In genomic region chr7:116442226-116442625, GRCm38 (mm10) we compare ENCODE assay signal across 8 mouse cellular contexts. TPM values are rescaled to one million over a fixed set of nuclear protein-coding genes. Genes with fewer than 3 reads are reported as not detected.
DNase-seq lines count a peak whose midpoint lies in the region; ATAC-seq and TF ChIP-seq lines count a peak whose summit lies in the region.

No protein-coding gene starts in this region.

- peak overlapping the region; percentile 73; the same call in 1 of the 2 replicates for H3K9ac ChIP-seq in forebrain, postnatal 0 days
- H3K9ac ChIP-seq in limb, embryonic 12.5 days (replicated peaks), result peak overlapping the region; percentile 96

- H3K27me3 ChIP-seq in forebrain, postnatal 0 days (ENCODE audit: insufficient read depth, low read length), result no peaks in the 10 kb centered on the region
- H3K27me3 ChIP-seq in limb, embryonic 12.5 days, result no peaks in the 10 kb centered on the region

- WGBS in forebrain, postnatal 0 days, result 2% methylated on average over 7 of the region's 7 CpGs
- 6% methylated on average over 7 of the region's 7 CpGs for WGBS in limb, embryonic 12.5 days
- whole genome bisulfite sequencing in olfactory bulb, adult 2 months, result under 1% methylated on average over 7 of the region's 7 CpGs

- TF ChIP-seq CTCF in layer of hippocampus, adult 2 months (conservative IDR thresholded peaks at IDR 0.05), result no peak
- TF ChIP-seq CTCF in forebrain, postnatal 0 days (IDR thresholded peaks at IDR 0.05; ENCODE audit: low read depth), result no peak
- TF ChIP-seq CTCF in olfactory bulb, adult 2 months (IDR thresholded peaks at IDR 0.05; ENCODE audit: insufficient read depth, low read depth, low read length), result no peak

- peak overlapping the region; percentile 94 for H3K27ac ChIP-seq in layer of hippocampus, adult 2 months
- H3K27ac ChIP-seq in forebrain, postnatal 0 days (ENCODE audit: low read depth, low read length), result no peak overlapping the region
- H3K27ac ChIP-seq in limb, embryonic 12.5 days, result no peak overlapping the region
- no peak overlapping the region for H3K27ac ChIP-seq in olfactory bulb, adult 2 months (ENCODE audit: insufficient read depth, low read depth, low read length)

- H3K36me3 ChIP-seq in forebrain, postnatal 0 days (ENCODE audit: insufficient read depth), result no peaks in the 10 kb centered on the region
- peaks cover 6% of the 10 kb centered on the region; the same call in 1 of the 2 replicates for H3K36me3 ChIP-seq in limb, embryonic 12.5 days

- ATAC-seq in forebrain, postnatal 0 days, result no peak
- no peak for ATAC-seq in limb, embryonic 12.5 days (ENCODE audit: insufficient number of reproducible peaks, insufficient read depth, low FRiP score, low TSS enrichment, low read depth)

- no peaks in the 10 kb centered on the region for H3K9me3 ChIP-seq in forebrain, postnatal 0 days (ENCODE audit: low read length)
- no peaks in the 10 kb centered on the region for H3K9me3 ChIP-seq in limb, embryonic 12.5 days

- H3K4me2 ChIP-seq in forebrain, postnatal 0 days (ENCODE audit: low read depth), result peak overlapping the region; percentile 72
- peak overlapping the region; percentile 82 for H3K4me2 ChIP-seq in limb, embryonic 12.5 days

- no peak for DNase-seq in layer of hippocampus, adult 2 months (ENCODE audit: low spot score in 2 of 2)
- no peak for DNase-seq in layer of hippocampus, adult 18-20 months (ENCODE audit: low spot score in 2 of 2)
- no peak for DNase-seq in forebrain, postnatal 0 days
- no peak for DNase-seq in spleen, adult 12 weeks (ENCODE audit: low spot score)
- no peak for DNase-seq in spleen, postnatal 36 days (ENCODE audit: low spot score in 2 of 2)
- no peak for DNase-seq in frontal cortex, adult 2 months (ENCODE audit: extremely low spot score in 1 of 2, low spot score in 1 of 2)

- peak overlapping the region; percentile 98 for H3K4me3 ChIP-seq in layer of hippocampus, adult 2 months
- peak overlapping the region; percentile 70 for H3K4me3 ChIP-seq in forebrain, postnatal 0 days (ENCODE audit: low read depth, low read length)
- peak overlapping the region; percentile 93 for H3K4me3 ChIP-seq in limb, embryonic 12.5 days (replicated peaks)
- H3K4me3 ChIP-seq in olfactory bulb, adult 2 months (ENCODE audit: insufficient read depth, low read depth, low read length), result peak overlapping the region; percentile 13; the same call in 1 of the 2 replicates

- no peak for TF ChIP-seq POLR2A in olfactory bulb, adult 2 months (IDR thresholded peaks at IDR 0.05; ENCODE audit: insufficient read depth, low read depth, low read length)

- H3K4me1 ChIP-seq in forebrain, postnatal 0 days (ENCODE audit: insufficient read depth), result peaks cover 10% of the 10 kb centered on the region; the same call in 1 of the 2 replicates
- peaks cover 27% of the 10 kb centered on the region for H3K4me1 ChIP-seq in limb, embryonic 12.5 days (replicated peaks)
- peaks cover 2% of the 10 kb centered on the region; the same call in 1 of the 2 replicates for H3K4me1 ChIP-seq in olfactory bulb, adult 2 months (ENCODE audit: control insufficient read depth, insufficient read depth, low read length)

RNA-seq across cellular contexts. Expression of gene Pik3c2a, which starts 1.0 kb away (rescaled TPM):
- total RNA-seq in layer of hippocampus, adult 2 months (2021), result 10 to 100 TPM; 28.9 to 31.0 TPM
- 10 to 100 TPM; 29.2 to 29.3 TPM for total RNA-seq in layer of hippocampus, adult 18-20 months (2021)
- 29.9 and 31.5 TPM in 2 replicates for total RNA-seq in forebrain, postnatal 0 days (2014; rRNA removed)
- 2.2 and 5.3 TPM in 2 replicates for polyA plus RNA-seq in forebrain, postnatal 0 days (2015; fragmentation: Nextera tagmentation; extraction: Ambion mirVana)
- polyA plus RNA-seq in limb, embryonic 12.5 days (2016; fragmentation: Nextera tagmentation; extraction: Ambion mirVana), result 36.5 and 38.5 TPM in 2 replicates
- not detected in 2 replicates for polyA plus RNA-seq in olfactory bulb, adult 2 months (2012; ENCODE audit: insufficient read depth, insufficient read length, low replicate concordance, missing spikeins)
- polyA plus RNA-seq in frontal cortex, adult 2 months (2012; rRNA removed), result 15.2 and 16.9 TPM in 2 replicates

Comparison
In these comparisons a context has a peak if more than half of its experiments do, and no peak if none do; other contexts are left out.
1. H3K4me3 ChIP-seq: peak in every context shown above with its lines; median percentile 98 in layer of hippocampus, adult 2 months; 93 in limb, embryonic 12.5 days; 70 in forebrain, postnatal 0 days; 13 in olfactory bulb, adult 2 months.